Mouse (Mus musculus): ENCODE data around the gene Fbrs. TPM values are rescaled to one million over a fixed set of nuclear protein-coding genes. Genes with fewer than 3 reads are reported as not detected.

The Fbrs gene
- polyA plus RNA-seq, 1 experiment from 2014 or later: 9.6 TPM

- Histone ChIP-seq H3K9me3 (replicated peaks) (no peaks in the 10 kb centered on the region), H3K4me3 (peak overlapping the region; percentile 88), H3K4me1 (peaks cover 26% of the 10 kb centered on the region), H3K36me3 (peaks cover 43% of the 10 kb centered on the region), H3K27me3 (ENCODE audit: low read depth, poor library complexity, severe bottlenecking) (no peaks in the 10 kb centered on the region), H3K27ac (replicated peaks) (peak overlapping the region; percentile 99)
- peak; percentile 92 for DNase-seq (ENCODE audit: low spot score)
- under 1% methylated on average over 79 of the region's 93 CpGs for WGBS
Observed at GRCm38 (mm10) chr7:127512231-127513015, 33.4 kb downstream of the Fbrs start.

DNA sequence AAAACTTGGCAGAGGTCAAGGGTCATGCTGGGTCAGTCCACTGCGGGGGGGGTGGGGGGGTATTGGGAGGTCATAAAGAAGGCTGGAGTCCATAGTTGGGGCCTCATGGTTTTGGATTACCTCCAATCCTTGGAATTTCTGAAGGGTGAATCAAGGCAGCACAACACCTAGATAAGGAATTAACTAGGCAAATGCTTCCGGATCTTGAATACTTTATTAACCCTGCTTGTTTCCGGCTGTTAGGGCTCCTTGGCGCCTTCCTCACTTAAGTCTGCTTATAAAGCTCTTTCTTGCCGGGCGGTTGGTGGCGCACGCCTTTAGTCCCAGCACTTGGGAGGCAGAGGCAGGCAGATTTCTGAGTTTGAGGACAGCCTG, 34.0 kb downstream of the Fbrs start:
- DNase-seq (ENCODE audit: low spot score): no peak
- Histone ChIP-seq H3K27me3 (ENCODE audit: low read depth, poor library complexity, severe bottlenecking) (no peaks in the 10 kb centered on the region), H3K9me3 (replicated peaks) (no peaks in the 10 kb centered on the region), H3K36me3 (peaks cover 49% of the 10 kb centered on the region), H3K4me3 (peak overlapping the region; percentile 88), H3K27ac (replicated peaks) (peak overlapping the region; percentile 99), H3K4me1 (peaks cover 26% of the 10 kb centered on the region)
- 55% methylated on average over 8 of the region's 8 CpGs for WGBS

GRCm38 (mm10) chr7:127513781-127514180, 34.8 kb downstream of the Fbrs start:
- H3K27me3 ChIP-seq (ENCODE audit: low read depth, poor library complexity, severe bottlenecking): no peaks in the 10 kb centered on the region
- peak overlapping the region; percentile 88 for H3K4me3 ChIP-seq
- H3K36me3 ChIP-seq: peaks cover 54% of the 10 kb centered on the region
- H3K27ac ChIP-seq (replicated peaks): no peak overlapping the region
- 90% methylated on average over 3 of the region's 3 CpGs for WGBS
- no peaks in the 10 kb centered on the region for H3K9me3 ChIP-seq (replicated peaks)
- no peak for DNase-seq (ENCODE audit: low spot score)
- H3K4me1 ChIP-seq: peaks cover 26% of the 10 kb centered on the region

DNA sequence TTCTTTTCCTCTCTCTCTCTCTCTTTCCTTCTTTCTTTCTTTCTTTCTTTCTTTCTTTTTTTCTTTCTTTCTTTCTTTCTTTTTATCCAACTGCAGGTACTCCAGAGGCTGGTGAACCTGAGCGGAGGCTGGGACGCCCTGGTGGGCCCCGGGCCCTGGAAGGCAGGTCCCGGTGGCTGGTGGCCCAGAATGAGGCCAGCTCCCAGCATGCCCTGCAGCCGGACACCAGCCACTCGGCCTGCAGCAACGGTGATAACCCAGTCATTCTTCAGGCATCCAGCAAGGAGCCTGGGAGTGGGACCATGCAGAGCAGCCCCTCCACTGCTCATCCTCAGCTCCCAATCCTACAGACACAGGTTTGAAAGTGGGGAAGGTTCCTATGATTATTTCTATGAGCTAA, 36.8 kb downstream of the Fbrs start:
- no peak overlapping the region for H3K4me3 ChIP-seq
- 92% methylated on average over 7 of the region's 7 CpGs for WGBS
- peaks cover 75% of the 10 kb centered on the region for H3K36me3 ChIP-seq
- no peaks in the 10 kb centered on the region for H3K9me3 ChIP-seq (replicated peaks)
- H3K27me3 ChIP-seq (ENCODE audit: low read depth, poor library complexity, severe bottlenecking): no peaks in the 10 kb centered on the region
- no peak for DNase-seq (ENCODE audit: low spot score)
- H3K4me1 ChIP-seq: peaks cover 26% of the 10 kb centered on the region
- no peak overlapping the region for H3K27ac ChIP-seq (replicated peaks)

DNA sequence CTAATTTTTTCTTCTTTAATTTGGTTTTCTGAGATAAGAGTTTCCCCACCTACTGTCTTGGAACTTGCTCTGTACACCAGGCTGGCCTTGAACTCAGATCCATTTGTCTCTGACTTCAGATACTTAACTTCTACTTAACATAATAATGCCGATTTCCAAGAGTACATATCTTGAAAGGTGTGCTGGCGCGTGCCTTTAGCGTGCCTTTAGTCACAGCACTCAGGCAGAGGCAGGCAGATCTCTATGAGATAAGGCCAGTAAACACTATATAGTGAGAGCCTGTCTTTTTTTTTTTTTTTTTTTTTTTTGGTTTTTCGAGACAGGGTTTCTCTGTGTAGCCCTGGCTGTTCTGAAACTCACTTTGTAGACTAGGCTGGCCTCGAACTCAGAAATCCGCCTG, 37.3 kb downstream of the Fbrs start:
- DNase-seq (ENCODE audit: low spot score): no peak
- H3K4me1 ChIP-seq: peaks cover 22% of the 10 kb centered on the region
- no peaks in the 10 kb centered on the region for H3K27me3 ChIP-seq (ENCODE audit: low read depth, poor library complexity, severe bottlenecking)
- H3K4me3 ChIP-seq: no peak overlapping the region
- no peaks in the 10 kb centered on the region for H3K9me3 ChIP-seq (replicated peaks)
- H3K27ac ChIP-seq (replicated peaks): no peak overlapping the region
- H3K36me3 ChIP-seq: peaks cover 80% of the 10 kb centered on the region
- WGBS: 95% methylated on average over 7 of the region's 7 CpGs

- peaks cover 100% of the 10 kb centered on the region for H3K36me3 ChIP-seq
- no peaks in the 10 kb centered on the region for H3K27me3 ChIP-seq (ENCODE audit: low read depth, poor library complexity, severe bottlenecking)
- no peak within 1 kb of the TSS for H3K4me3 ChIP-seq
- H3K27ac ChIP-seq (replicated peaks): no peak within 1 kb of the TSS
- no peaks in the 10 kb centered on the region for H3K4me1 ChIP-seq
- WGBS: 98% methylated on average over 3 of the region's 3 CpGs
- H3K9me3 ChIP-seq (replicated peaks): no peaks in the 10 kb centered on the region
- no peak for DNase-seq (ENCODE audit: low spot score)
Observed at GRCm38 (mm10) chr7:127519284-127519683, 40.3 kb downstream of the Fbrs start, which contains the start of gene Gm42715. Gene Gm42715 (plus strand): TSS chr7:127519584.

Small RNA genes within 50 kb of the gene (microRNA-seq; reads per million reads assigned to microRNA genes)
- gene Gm47278: not detected
- 2.1 reads per million for gene Mir7060

Other genes with a start within 250 kb of the Fbrs start
- gene Zfp553, start 246.1 kb upstream of the Fbrs start, polyA plus RNA-seq (2016; fragmentation: Nextera tagmentation; extraction: Ambion mirVana): 75.4 and 78.6 TPM in 2 replicates
- gene Sept1, start 246.1 kb upstream of the Fbrs start, polyA plus RNA-seq (2016; fragmentation: Nextera tagmentation; extraction: Ambion mirVana): 31.8 and 32.7 TPM in 2 replicates
- gene Zfp771, start 234.9 kb upstream of the Fbrs start, polyA plus RNA-seq (2016; fragmentation: Nextera tagmentation; extraction: Ambion mirVana): 59.4 TPM in 2 replicates
- 289 and 345 TPM in 2 replicates for gene Dctpp1, start 218.5 kb upstream of the Fbrs start, polyA plus RNA-seq (2016; fragmentation: Nextera tagmentation; extraction: Ambion mirVana)
- 71.2 and 76.9 TPM in 2 replicates for gene Sephs2, start 205.1 kb upstream of the Fbrs start, polyA plus RNA-seq (2016; fragmentation: Nextera tagmentation; extraction: Ambion mirVana)
- gene Itgal, start 182.9 kb upstream of the Fbrs start, polyA plus RNA-seq (2016; fragmentation: Nextera tagmentation; extraction: Ambion mirVana): 0.72 and 0.77 TPM in 2 replicates
- gene Zfp768, start 133.6 kb upstream of the Fbrs start, polyA plus RNA-seq (2016; fragmentation: Nextera tagmentation; extraction: Ambion mirVana): 19.7 and 20.6 TPM in 2 replicates
- 8.6 and 9.1 TPM in 2 replicates for gene Zfp747, start 103.1 kb upstream of the Fbrs start, polyA plus RNA-seq (2016; fragmentation: Nextera tagmentation; extraction: Ambion mirVana)
- 5.8 and 6.4 TPM in 2 replicates for gene 9130019O22Rik, start 92.0 kb upstream of the Fbrs start, polyA plus RNA-seq (2016; fragmentation: Nextera tagmentation; extraction: Ambion mirVana)
- gene E430018J23Rik, start 85.6 kb upstream of the Fbrs start, polyA plus RNA-seq (2016; fragmentation: Nextera tagmentation; extraction: Ambion mirVana): 5.4 and 6.3 TPM in 2 replicates
- gene Zfp764, start 72.4 kb upstream of the Fbrs start, polyA plus RNA-seq (2016; fragmentation: Nextera tagmentation; extraction: Ambion mirVana): 6.9 and 8.0 TPM in 2 replicates
- gene Zfp688, start 57.1 kb upstream of the Fbrs start, polyA plus RNA-seq (2016; fragmentation: Nextera tagmentation; extraction: Ambion mirVana): 34.4 and 35.2 TPM in 2 replicates
- gene Zfp689, start 30.0 kb upstream of the Fbrs start, polyA plus RNA-seq (2016; fragmentation: Nextera tagmentation; extraction: Ambion mirVana): 13.9 and 16.4 TPM in 2 replicates
- 56.0 and 59.6 TPM in 2 replicates for gene Prr14, start 19.6 kb upstream of the Fbrs start, polyA plus RNA-seq (2016; fragmentation: Nextera tagmentation; extraction: Ambion mirVana)
- 52.6 and 56.1 TPM in 2 replicates for gene Srcap, start 32.8 kb downstream of the Fbrs start, polyA plus RNA-seq (2016; fragmentation: Nextera tagmentation; extraction: Ambion mirVana)
- gene Gm42715, start 40.4 kb downstream of the Fbrs start, polyA plus RNA-seq (2016; fragmentation: Nextera tagmentation; extraction: Ambion mirVana): 14.3 and 18.8 TPM in 2 replicates
- gene Tmem265, start 82.2 kb downstream of the Fbrs start, polyA plus RNA-seq (2016; fragmentation: Nextera tagmentation; extraction: Ambion mirVana): 7.2 and 8.2 TPM in 2 replicates
- gene Phkg2, start 94.1 kb downstream of the Fbrs start, polyA plus RNA-seq (2016; fragmentation: Nextera tagmentation; extraction: Ambion mirVana): 46.9 and 48.3 TPM in 2 replicates
- 14.4 and 16.9 TPM in 2 replicates for gene Ccdc189, start 109.4 kb downstream of the Fbrs start, polyA plus RNA-seq (2016; fragmentation: Nextera tagmentation; extraction: Ambion mirVana)
- gene Rnf40, start 109.6 kb downstream of the Fbrs start, polyA plus RNA-seq (2016; fragmentation: Nextera tagmentation; extraction: Ambion mirVana): 56.7 and 59.6 TPM in 2 replicates
- gene Zfp629, start 136.6 kb downstream of the Fbrs start, polyA plus RNA-seq (2016; fragmentation: Nextera tagmentation; extraction: Ambion mirVana): 32.2 and 37.1 TPM in 2 replicates
- gene Bcl7c, start 229.7 kb downstream of the Fbrs start, polyA plus RNA-seq (2016; fragmentation: Nextera tagmentation; extraction: Ambion mirVana): 47.8 and 48.9 TPM in 2 replicates
- gene Ctf1, start 233.5 kb downstream of the Fbrs start, polyA plus RNA-seq (2016; fragmentation: Nextera tagmentation; extraction: Ambion mirVana): 5.1 and 5.2 TPM in 2 replicates